Mouse (Mus musculus) retina, postnatal 7 days (tissue): Measurements from ENCODE around the gene Garnl3.

Experiments used
- DNase-seq: peaks from one replicate; pipeline ENCODE4 v3.0.0-alpha.2; 2012; ENCODE audit warnings: low read depth, low spot score

Garnl3 gene

GRCm38 (mm10) chr2:32977114-32977513 lies 154.3 kb downstream of the Garnl3 start:
- no peak for DNase-seq

DNA sequence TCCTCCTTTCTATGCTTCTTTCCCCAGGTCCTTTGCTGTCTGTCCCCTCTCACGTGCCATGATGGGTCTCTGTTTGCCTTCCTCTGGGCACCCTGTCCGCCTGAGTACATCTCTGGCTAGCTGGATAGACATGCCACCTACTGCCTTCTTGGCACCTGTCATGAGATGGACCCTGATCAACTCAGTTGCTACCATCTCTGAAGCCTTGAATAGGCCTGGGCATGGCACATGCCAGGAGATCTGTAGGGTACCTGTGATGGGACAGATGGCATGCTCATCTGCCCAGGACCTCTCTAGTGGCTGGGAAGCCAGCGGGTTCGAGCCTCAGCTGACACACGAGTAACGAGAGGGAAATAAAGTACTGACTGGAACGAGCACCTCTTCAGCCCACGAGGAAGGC lies 157.2 kb downstream of the Garnl3 start:
- DNase-seq = no peak

DNA sequence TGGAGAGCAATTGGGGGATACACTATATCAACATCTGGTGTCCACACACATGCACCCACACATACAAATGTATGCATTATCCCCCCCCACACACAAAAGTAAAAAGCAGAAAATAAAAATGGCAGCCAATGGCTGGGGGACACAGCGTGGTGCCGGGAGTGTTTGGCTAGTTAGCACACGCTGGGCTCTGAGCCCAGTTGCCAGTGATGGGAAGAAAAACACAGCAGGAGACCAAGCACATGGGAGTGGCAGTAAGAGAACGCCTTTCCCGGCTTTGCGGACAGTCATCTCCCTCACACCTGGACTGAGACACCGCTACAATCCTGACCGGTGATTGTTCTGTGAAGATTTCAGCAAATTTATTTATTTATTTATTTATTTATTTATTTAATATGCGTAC lies 160.2 kb downstream of the Garnl3 start:
- DNase-seq = no peak

DNA sequence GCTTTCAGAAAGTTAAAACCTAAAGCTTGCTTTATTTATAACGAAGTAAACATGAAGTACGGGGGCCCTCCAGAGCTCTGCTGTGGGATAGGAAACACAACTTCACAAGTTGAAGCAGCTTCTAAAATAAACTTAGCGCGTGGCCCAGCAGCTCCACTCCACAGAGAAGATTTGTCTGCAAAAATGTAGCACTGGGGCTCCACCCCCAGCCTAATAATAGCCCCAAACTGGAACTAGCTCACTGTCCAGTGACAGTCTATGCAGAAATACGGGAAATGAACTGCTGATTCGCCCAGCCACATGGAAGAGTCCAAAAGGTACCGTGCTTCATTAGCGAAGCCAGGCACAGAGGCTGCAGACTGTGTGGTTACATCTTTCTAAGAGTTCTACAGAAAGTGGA lies 162.1 kb downstream of the Garnl3 start:
- no peak for DNase-seq

DNA sequence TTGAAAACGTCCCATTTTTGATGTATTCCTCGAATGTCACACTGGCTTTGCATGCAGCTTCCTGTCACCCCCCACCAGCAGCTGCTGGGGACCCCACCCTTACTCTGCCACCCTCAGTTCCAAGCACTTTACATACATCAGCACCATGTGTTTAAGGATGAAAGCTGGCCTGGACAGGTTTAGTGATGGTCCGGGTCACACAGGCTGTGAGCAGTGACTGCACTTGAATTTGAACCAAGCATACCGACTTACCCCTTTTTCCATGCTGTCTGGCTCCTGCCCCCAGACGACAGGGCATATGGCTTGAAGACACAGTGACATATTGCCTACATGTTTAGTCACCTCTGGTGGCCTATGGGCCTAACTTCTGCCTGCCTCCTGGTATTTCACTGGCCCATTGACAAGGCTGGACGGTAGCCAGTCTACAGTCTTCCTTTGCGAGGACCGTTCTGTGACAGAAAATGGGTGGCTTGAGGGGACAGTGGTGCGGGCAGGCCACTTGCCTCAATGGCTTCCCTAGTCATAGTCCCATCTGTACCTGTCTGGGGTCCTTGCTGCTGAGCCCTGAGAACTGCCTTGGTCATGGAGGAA lies 163.3 kb downstream of the Garnl3 start:
- no peak for DNase-seq

GRCm38 (mm10) chr2:32966689-32967631 lies 164.5 kb downstream of the Garnl3 start:
- DNase-seq = peak; percentile 83

DNA sequence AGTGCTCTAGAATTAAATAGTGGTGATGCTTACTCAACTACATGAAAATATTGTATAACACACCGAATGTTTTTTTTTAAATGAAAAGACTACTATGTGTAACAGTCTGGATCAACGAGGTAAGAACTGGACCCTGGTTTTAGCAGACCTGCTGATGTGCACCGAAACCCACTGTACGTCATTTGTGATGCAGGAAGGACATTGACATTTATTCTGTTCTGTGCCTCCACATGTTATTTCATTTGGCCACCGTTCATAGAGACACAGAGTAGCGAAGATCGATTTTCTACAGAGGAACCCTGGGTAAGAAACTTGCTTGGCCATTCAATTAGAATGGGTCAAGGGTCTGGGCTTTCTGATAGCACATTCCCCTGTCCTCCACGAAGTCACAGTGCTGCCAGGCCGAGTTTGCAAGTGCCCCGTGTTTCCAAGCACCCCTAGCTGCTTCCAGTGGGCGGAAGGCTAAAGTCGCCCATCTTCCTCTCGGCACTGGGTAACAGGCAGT lies 165.2 kb downstream of the Garnl3 start:
- DNase-seq = no peak

DNA sequence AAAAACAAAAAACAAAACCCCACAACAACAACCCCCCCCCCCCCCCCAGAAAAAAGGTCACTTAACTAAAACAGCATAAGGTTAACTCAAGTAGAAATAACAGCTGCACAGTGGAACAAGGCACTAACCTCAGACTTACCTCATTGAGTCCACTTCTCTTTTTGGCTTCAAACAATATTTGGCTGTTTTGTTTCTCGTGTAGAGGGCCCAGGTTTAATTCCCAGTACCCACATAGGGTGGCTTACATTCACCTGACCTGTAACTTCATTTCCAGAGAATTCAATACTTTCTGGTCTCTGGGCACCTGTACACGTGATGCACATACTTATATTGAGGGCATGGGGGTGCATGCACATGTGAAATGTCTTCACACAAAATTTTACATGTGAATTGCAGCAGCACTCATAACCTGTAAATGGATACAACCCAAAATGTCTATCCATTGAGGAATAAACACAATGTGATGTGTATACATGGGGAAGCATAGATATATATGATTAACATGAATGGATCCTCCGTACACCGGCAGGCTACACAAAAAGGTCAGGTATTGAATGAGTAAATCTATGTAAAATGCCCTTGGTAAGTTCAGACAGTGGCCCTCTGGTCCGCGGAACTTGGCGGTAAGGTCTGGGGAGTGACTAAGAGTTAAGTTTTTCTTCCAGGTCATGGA lies 165.8 kb downstream of the Garnl3 start:
- no peak for DNase-seq

GRCm38 (mm10) chr2:32964659-32965457 lies 166.6 kb downstream of the Garnl3 start:
- DNase-seq = no peak

DNA sequence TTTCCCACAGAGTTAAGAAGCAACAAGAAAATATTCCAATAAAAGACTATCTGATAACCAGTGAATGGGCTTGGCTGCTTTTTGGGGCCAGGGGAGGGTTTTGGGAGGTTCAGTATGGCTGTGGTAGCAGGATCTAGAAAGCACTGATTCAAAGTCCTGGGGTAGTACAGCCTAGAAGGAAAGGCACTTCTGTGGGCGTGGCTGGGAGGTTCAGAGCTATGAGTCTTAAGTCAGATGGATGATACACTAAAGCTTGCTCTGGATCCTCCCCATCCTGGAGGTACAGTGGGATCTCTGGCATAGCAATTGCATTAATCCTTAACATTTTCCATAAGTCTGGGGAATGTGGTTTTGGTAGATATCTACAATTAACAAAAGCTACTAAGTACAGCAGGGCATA lies 167.5 kb downstream of the Garnl3 start:
- no peak for DNase-seq

GRCm38 (mm10) chr2:32963544-32963943 lies 167.9 kb downstream of the Garnl3 start:
- no peak for DNase-seq

- DNase-seq = no peak
These were observed 168.6 kb downstream of the Garnl3 start for GRCm38 (mm10) chr2:32962875-32963220.

GRCm38 (mm10) chr2:32962062-32962874 lies 169.2 kb downstream of the Garnl3 start:
- no peak for DNase-seq

DNA sequence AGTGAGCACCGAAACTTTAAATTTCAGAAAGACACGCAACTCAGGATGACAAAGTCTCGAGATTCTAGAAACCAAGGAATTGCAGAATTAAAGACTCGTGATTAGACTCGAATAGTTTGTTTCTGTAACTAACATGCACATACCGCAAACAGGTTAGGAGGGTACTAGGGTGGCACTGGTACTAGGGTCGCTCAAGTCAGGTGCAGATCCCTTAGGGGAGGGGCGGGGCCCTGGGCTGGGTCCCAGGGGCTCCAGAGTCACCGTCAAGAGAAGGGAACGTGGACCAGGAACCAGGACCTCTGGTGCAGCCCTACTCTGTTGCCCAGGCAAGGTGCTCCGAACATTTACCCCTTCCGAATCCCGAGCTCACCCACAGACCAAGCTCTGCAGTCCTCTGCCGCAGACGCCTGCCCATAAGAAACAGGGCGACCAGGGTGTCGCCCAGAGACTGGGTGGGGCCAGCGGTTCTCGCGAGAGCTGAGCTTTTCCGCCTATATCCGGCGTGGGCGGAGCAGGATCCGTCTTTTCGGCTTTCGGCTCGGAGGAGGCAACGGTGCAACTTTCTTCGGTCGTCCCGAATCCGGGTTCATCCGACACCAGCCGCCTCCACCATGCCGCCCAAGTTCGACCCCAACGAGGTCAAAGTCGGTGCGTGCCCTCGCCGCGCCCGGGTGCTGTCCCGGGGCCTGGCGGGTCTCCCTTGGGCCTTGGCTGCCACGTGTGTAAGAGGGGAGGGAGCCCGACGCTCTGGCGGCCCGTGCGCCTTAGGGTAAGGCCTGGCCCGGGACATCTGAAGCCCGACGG lies 170.1 kb downstream of the Garnl3 start, which contains the start of the genes Rpl12 and Lrsam1:
TSS of gene Rpl12 (plus strand) at position 368 of the 804 bp plus-strand sequence.
TSS of gene Lrsam1 (minus strand) at position 423 of the 804 bp plus-strand sequence.
- DNase-seq = peak; percentile 84

DNA sequence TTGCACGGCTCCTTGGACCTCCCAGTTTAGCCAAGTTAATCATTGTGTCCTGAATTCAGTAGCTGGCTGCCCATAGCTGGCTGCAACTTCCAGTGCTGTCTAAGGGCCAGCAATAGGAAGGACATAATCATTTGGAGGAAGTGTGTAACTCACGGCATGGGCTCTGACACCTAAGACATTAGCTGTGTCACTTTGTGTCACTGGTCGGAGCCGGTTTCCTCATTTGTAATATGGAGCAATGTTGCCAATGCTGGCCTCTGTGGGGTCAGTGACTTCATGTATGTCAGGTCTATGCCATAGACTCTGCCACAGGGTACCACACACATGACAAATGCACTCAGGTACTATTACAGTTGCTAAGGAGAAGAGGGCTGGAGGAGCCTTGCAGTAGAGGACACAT lies 171.2 kb downstream of the Garnl3 start:
- no peak for DNase-seq

DNA sequence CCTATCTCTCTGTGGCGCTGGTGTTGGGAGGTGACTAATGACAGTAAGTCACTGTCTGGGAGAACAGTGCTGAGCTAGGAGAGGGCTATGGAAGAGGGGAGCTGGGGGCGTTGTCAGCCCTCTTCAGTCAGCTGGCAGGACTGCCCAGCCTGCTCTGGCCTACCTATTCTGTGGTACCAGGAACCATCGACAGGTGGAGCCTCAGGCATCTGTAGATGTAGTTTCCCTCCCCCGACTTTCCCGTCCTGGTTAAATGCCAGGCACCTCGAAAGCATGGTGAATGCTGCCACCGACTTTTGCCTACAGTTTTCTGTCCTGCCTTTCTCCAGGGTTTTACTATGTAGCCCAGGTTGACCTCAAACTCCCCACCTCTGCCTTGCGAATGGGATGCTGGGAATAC lies 174.1 kb downstream of the Garnl3 start:
- DNase-seq = no peak

DNA sequence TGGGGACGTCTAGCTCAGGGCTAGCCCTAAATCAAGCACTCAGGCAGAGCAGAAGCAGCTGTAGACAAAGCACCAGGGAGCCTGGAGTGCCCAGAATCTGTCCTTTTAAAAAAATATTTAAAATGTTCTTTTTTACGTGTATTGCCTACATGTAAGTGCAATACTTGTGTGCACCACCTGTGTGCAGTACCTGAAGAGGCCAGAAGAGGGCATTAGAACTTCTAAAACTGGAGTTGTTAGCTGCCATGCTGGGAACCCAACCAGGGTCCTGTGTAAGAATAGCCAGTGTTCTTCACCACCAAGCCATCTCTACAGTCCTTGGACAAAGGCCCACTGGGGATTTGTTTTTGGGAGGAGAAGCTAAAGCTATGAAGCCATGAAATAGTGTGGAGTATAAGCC lies 176.9 kb downstream of the Garnl3 start:
- no peak for DNase-seq

- DNase-seq = no peak
These were observed 184.0 kb downstream of the Garnl3 start for GRCm38 (mm10) chr2:32947454-32947853.

GRCm38 (mm10) chr2:32940483-32940882 lies 191.0 kb downstream of the Garnl3 start:
- no peak for DNase-seq

- DNase-seq = no peak
These were observed 192.0 kb downstream of the Garnl3 start for GRCm38 (mm10) chr2:32939418-32939817.
